Mouse (Mus musculus) embryonic facial prominence, embryonic 14.5 days (tissue): Measurements from ENCODE around the gene Cflar. TPM values are rescaled to one million over a fixed set of nuclear protein-coding genes. Genes with fewer than 3 reads are reported as not detected.
A peak's percentile ranks its signal among the peaks of the same experiment; 100 is the strongest.
"Not testable (repeated sequence)": the region's sequence is repeated elsewhere in the genome, so short reads cannot be mapped to it uniquely, and the experiment has no call there.

Experiments used
- ATAC-seq: fragments of 200-750 bp; cut with Nextera tagmentation; 2 replicates; pipeline ENCODE4 v1.8.0; 2017; ENCODE audit warnings: low read depth, moderate number of reproducible peaks, moderate TSS enrichment
- DNase-seq: peaks from one replicate; pipeline ENCODE4 v3.0.0-alpha.2; 2015; ENCODE audit warnings: low spot score
- H3K27ac ChIP-seq: fragments of 300-500 bp; sonication (generic); replicated peaks from 2 replicates; pipeline ENCODE4 v1.5.1; 2014; ENCODE audit warnings: low read depth, mild to moderate bottlenecking, low read length, moderate library complexity
- H3K27me3 ChIP-seq: fragments of 300-500 bp; sonication (generic); replicated peaks from 2 replicates; pipeline ENCODE4 v1.6.1; 2014; ENCODE audit warnings: low read length; ENCODE audit not compliant: control insufficient read depth, insufficient read depth
- H3K36me3 ChIP-seq: fragments of 300-500 bp; sonication (generic); 2 replicates; pipeline ENCODE4 v1.6.1; 2014; ENCODE audit warnings: low read length, mixed read lengths; ENCODE audit not compliant: control insufficient read depth, insufficient read depth
- H3K4me1 ChIP-seq: fragments of 300-500 bp; sonication (generic); 2 replicates; pipeline ENCODE4 v1.6.1; 2014; ENCODE audit warnings: antibody characterized with exemption, low read length; ENCODE audit not compliant: control insufficient read depth, insufficient read depth
- H3K4me2 ChIP-seq: fragments of 300-500 bp; sonication (generic); 2 replicates; pipeline ENCODE4 v1.6.1; 2014; ENCODE audit warnings: low read depth, mild to moderate bottlenecking, low read length, moderate library complexity, mixed read lengths
- H3K4me3 ChIP-seq: fragments of 300-500 bp; sonication (generic); 2 replicates; pipeline ENCODE4 v1.5.1; 2014; ENCODE audit warnings: low read depth, mild to moderate bottlenecking, low read length
- H3K9ac ChIP-seq: fragments of 300-500 bp; sonication (generic); 2 replicates; pipeline ENCODE4 v1.6.1; 2014; ENCODE audit warnings: low read depth, mild to moderate bottlenecking, low read length, moderate library complexity, mixed read lengths
- H3K9me3 ChIP-seq: fragments of 300-500 bp; sonication (generic); 2 replicates; pipeline ENCODE4 v1.6.1; 2016; ENCODE audit warnings: low read length; ENCODE audit not compliant: control insufficient read depth
- WGBS: fragments of 180-500 bp; shearing (Covaris S2); extraction: QIAGEN DNeasy Blood & Tissue Kit; methylation state at CpG from one replicate; pipeline ENCODE4 v1.1.7; 2014; 5-methylcytosine and 5-hydroxymethylcytosine counted together
- polyA plus RNA-seq: library from polyadenylated mRNA; unstranded; fragments of >200 nt; fragmentation: Nextera tagmentation; extraction: Ambion mirVana; gene quantifications from 2 replicates; pipeline ENCODE4 v1.2.1, GENCODE M21; 2014

Gene Cflar
- polyA plus RNA-seq, 1 experiment from 2014 or later, result 32.4 TPM

GRCm38 (mm10) chr1:58760581-58760980 is 49.3 kb downstream of the Cflar start:
- Histone ChIP-seq H3K9me3 (no peaks in the 10 kb centered on the region), H3K4me1 (no peaks in the 10 kb centered on the region), H3K27ac (no peak overlapping the region), H3K4me3 (no peak overlapping the region), H3K36me3 (peaks cover 23% of the 10 kb centered on the region), H3K27me3 (no peaks in the 10 kb centered on the region), H3K9ac (no peak overlapping the region), H3K4me2 (no peak overlapping the region)
- DNase-seq (no peak), ATAC-seq (no peak)
- 75% methylated on average over 1 of the region's 1 CpGs for WGBS

- peaks cover 16% of the 10 kb centered on the region for H3K36me3 ChIP-seq
- not testable (repeated sequence) for H3K27me3 ChIP-seq, H3K9me3 ChIP-seq, H3K4me2 ChIP-seq, H3K27ac ChIP-seq, H3K4me3 ChIP-seq, H3K4me1 ChIP-seq, H3K9ac ChIP-seq
- WGBS, result 63% methylated on average over 5 of the region's 5 CpGs
- ATAC-seq (peak; percentile 79; the same call in 1 of the 2 replicates), DNase-seq (peak; percentile 50)
Observed at GRCm38 (mm10) chr1:58761391-58762275, 50.3 kb downstream of the Cflar start.

- H3K4me2 ChIP-seq, result no peak overlapping the region
- H3K4me1 ChIP-seq, result no peaks in the 10 kb centered on the region
- H3K27ac ChIP-seq, result no peak overlapping the region
- H3K9me3 ChIP-seq, result no peaks in the 10 kb centered on the region
- DNase-seq, result no peak
- WGBS, result 74% methylated on average over 5 of the region's 5 CpGs
- H3K4me3 ChIP-seq, result no peak overlapping the region
- H3K9ac ChIP-seq, result no peak overlapping the region
- peaks cover 13% of the 10 kb centered on the region for H3K36me3 ChIP-seq
- H3K27me3 ChIP-seq, result no peaks in the 10 kb centered on the region
- ATAC-seq, result no peak
Observed at GRCm38 (mm10) chr1:58762576-58762975, 51.3 kb downstream of the Cflar start.

- ATAC-seq, H3K9ac ChIP-seq, H3K4me3 ChIP-seq, H3K36me3 ChIP-seq, H3K4me2 ChIP-seq, H3K27me3 ChIP-seq, H3K9me3 ChIP-seq, H3K4me1 ChIP-seq, DNase-seq, H3K27ac ChIP-seq: not testable (repeated sequence)
- WGBS, result 80% methylated on average over 4 of the region's 4 CpGs
Observed at GRCm38 (mm10) chr1:58766446-58766845, 55.1 kb downstream of the Cflar start.

- Histone ChIP-seq H3K9ac (no peak overlapping the region), H3K9me3 (no peaks in the 10 kb centered on the region), H3K27ac (no peak overlapping the region), H3K4me3 (no peak overlapping the region), H3K36me3 (no peaks in the 10 kb centered on the region), H3K4me2 (no peak overlapping the region), H3K27me3 (no peaks in the 10 kb centered on the region), H3K4me1 (no peaks in the 10 kb centered on the region)
- ATAC-seq (no peak), DNase-seq (no peak)
Observed at GRCm38 (mm10) chr1:58769136-58769535, 57.8 kb downstream of the Cflar start.

GRCm38 (mm10) chr1:58769701-58770100 is 58.4 kb downstream of the Cflar start:
- no peak for ATAC-seq
- H3K9me3 ChIP-seq, result no peaks in the 10 kb centered on the region
- WGBS, result 62% methylated on average over 9 of the region's 9 CpGs

GRCm38 (mm10) chr1:58770111-58770720 is 58.9 kb downstream of the Cflar start:
- WGBS, result 28% methylated on average over 7 of the region's 7 CpGs
- Histone ChIP-seq H3K27me3 (no peaks in the 10 kb centered on the region), H3K4me3 (no peak overlapping the region), H3K9ac (no peak overlapping the region), H3K4me1 (no peaks in the 10 kb centered on the region), H3K36me3 (no peaks in the 10 kb centered on the region), H3K4me2 (no peak overlapping the region), H3K9me3 (no peaks in the 10 kb centered on the region), H3K27ac (no peak overlapping the region)
- ATAC-seq, result no peak
- DNase-seq, result peak; percentile 64

More at GRCm38 (mm10) chr1:58769701-58770100, 58.4 kb downstream of the Cflar start:
- Histone ChIP-seq H3K4me2 (no peak overlapping the region), H3K36me3 (no peaks in the 10 kb centered on the region), H3K4me3 (no peak overlapping the region), H3K9ac (no peak overlapping the region), H3K4me1 (no peaks in the 10 kb centered on the region), H3K27ac (no peak overlapping the region), H3K27me3 (no peaks in the 10 kb centered on the region)
- no peak for DNase-seq

- no peak overlapping the region for H3K4me3 ChIP-seq
- DNase-seq, result no peak
- 50% methylated on average over 3 of the region's 3 CpGs for WGBS
Observed at GRCm38 (mm10) chr1:58772084-58772483, 60.8 kb downstream of the Cflar start.

More at GRCm38 (mm10) chr1:58772084-58772483, 60.8 kb downstream of the Cflar start:
- Histone ChIP-seq H3K4me2 (no peak overlapping the region), H3K9ac (no peak overlapping the region), H3K27me3 (no peaks in the 10 kb centered on the region), H3K36me3 (no peaks in the 10 kb centered on the region), H3K27ac (no peak overlapping the region), H3K9me3 (no peaks in the 10 kb centered on the region), H3K4me1 (no peaks in the 10 kb centered on the region)
- ATAC-seq, result no peak
